Mouse (Mus musculus): ENCODE measurements around the gene Map3k6. TPM values are rescaled to one million over a fixed set of nuclear protein-coding genes. Genes with fewer than 3 reads are reported as not detected.
A peak's percentile ranks its signal among the peaks of the same experiment; 100 is the strongest.

The Map3k6 gene
- total RNA-seq, 2 experiments from 2014 or later = 22.4 to 22.5 TPM

- no peak for DNase-seq
Observed at GRCm38 (mm10) chr4:133247806-133248449, 7.3 kb downstream of the Map3k6 start.

DNA sequence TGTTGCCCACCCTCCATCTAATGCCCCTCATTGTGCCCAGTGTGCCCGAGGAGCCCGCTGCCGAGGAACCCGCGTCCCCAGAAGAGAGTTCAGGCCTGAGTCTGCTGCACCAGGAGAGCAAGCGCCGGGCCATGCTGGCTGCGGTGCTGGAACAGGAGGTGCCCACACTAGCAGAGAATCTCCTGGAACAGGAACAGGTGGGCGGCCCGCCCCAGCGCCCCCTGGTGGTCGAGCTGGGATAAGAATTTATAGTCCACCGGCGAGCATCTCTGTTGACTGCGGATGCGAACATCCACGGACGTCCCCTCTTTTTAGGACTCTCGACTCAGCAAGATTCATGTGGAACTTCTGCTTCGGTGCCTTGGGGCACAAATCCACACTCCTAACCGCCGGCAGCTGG, 10.0 kb downstream of the Map3k6 start:
- DNase-seq = peak; percentile 89 to 91
- intact Hi-C loops (cut with DNase I) = loop anchor here (1.0 to 5.0 kb wide), 4 partner anchors 16 to 242 kb away; partner anchors contain the start of genes Cd164l2 and Gpr3

More at GRCm38 (mm10) chr4:133247806-133248449, 7.3 kb downstream of the Map3k6 start:
- intact Hi-C loops (cut with DNase I) = no loop called here

- intact Hi-C loops (cut with DNase I) = loop anchor here (2.0 to 5.0 kb wide), 3 partner anchors 39 to 242 kb away; partner anchors contain the start of genes Cd164l2 and Gpr3
- no peak for DNase-seq
Observed at GRCm38 (mm10) chr4:133251214-133251613, 10.6 kb downstream of the Map3k6 start.

DNA sequence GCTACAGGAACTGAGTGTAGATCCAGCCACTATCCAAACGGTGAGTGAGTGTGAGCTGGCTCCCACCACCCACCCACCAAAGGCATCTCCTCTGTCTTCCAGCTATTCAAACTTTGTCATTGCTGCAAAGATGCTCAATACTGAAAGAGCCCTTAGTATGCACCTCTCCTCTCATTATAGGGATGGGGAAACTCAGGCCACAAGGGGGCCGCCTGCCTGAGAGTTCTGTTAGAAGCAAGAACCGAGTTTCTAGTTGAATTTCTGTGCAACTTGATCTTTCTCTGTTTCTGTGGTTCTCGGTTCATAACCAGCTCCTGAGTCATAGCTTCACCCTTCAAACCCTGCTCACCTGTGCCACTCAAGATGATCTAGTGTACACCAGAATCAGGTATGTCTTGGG, 11.5 kb downstream of the Map3k6 start:
- DNase-seq = no peak
- intact Hi-C loops (cut with DNase I) = loop anchor here (5.0 kb wide), 2 partner anchors 40 to 45 kb away; partner anchors contain the start of genes Cd164l2 and Gpr3

GRCm38 (mm10) chr4:133253412-133253811, 12.8 kb downstream of the Map3k6 start:
- no peak for DNase-seq
- intact Hi-C loops (cut with DNase I) = loop anchor here (5.0 kb wide), 2 partner anchors 41 to 44 kb away; partner anchors contain the start of genes Cd164l2 and Gpr3

DNA sequence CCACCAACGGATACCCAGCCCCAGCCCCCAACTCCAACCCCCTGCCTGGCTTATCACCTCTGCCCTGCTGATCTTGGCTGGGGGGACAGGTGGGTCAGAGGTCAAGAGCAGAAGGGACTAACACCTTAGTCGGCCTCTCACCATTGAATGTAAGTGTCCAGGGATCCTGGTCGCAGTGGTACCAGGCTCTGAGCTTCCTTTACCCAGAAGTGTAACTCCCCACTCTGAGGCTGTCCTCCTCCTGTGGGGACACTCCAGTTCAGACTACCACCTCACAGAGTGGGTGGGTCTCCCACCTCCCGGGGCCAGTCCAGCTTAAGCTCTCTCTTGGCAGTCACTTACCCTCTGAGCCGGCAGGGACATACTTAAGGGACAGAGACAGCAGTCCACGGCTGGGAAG, 14.8 kb downstream of the Map3k6 start:
- intact Hi-C loops (cut with DNase I) = no loop called here
- no peak for DNase-seq

GRCm38 (mm10) chr4:133256820-133257219, 16.2 kb downstream of the Map3k6 start:
- intact Hi-C loops (cut with DNase I) = no loop called here
- DNase-seq = no peak

DNA sequence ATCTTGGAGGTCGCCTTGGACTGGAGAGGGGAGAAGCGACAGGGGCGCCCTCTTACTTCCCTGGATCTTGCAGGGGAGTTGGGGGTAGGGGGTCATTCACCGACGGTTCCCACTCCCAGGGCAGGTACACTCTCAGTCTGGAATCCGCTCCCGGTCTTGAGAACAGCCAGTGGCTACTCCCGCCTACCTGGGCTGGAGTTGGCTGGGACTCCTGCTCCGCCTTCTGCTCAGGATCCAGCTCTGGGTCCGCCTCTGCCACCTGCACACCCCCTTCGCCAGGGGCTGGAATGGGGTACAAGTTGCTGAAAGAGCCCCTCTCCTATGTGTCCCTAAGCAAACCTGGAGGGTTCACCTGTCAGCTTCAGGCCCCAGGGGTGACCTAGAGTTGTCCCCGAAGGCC, 16.6 kb downstream of the Map3k6 start:
- intact Hi-C loops (cut with DNase I) = no loop called here
- no peak for DNase-seq

- intact Hi-C loops (cut with DNase I) = no loop called here
- DNase-seq = no peak
Observed at GRCm38 (mm10) chr4:133257798-133258408, 17.3 kb downstream of the Map3k6 start.

DNA sequence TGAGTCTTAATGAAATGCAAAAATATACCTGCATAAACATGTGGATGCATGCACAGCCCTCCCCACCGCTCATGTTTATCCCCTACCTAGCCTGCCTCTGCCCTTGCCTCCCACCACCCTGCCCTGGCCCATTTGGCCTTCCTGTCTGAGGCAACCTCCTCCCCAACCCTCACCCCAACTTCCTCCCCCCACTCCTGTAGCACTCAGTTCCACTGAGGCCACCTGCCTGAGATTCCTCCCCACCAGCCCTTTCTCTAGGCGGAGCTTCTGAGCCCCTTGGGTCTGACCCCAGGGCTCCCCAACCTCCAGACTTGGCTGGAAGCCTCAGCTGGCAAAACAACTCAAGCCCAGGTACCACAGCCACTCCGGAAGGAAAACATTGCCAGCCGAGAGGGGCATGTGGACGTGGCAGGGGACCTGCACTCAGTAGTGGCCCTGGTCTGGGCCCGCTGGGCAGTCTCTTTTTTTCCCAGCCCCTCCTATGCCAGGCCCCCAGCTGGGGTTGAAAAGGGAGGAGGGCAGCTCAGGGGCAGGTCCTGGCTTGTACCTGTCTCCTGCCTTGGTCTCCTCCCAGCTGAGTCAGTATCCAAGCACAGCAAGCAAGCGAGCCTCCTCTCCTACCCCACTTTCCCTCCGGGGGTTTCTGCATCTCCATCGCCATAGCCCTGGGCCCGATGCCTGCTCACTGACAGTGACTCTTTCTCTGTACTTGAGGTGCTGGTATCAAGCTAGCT, 21.2 kb downstream of the Map3k6 start:
- DNase-seq = no peak
- intact Hi-C loops (cut with DNase I) = no loop called here

DNA sequence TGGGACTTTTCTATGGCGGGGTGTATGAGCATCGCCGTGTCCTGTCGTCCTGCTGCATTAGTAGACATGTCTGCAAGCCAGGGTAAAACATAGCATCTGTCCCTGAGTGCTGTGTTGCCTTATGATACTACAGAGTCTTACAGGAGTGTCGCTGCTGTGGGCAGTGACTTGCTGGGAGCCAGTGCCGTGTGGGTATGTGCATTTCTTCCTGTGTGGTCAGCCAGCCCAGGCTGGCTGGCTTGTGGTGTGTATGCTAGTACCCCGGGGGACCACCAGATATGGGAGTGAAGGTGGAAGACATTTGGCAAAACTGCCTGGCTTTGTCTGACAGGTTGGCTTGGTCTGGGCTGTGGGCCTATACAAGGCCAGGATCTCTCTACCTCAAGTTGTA, 21.8 kb downstream of the Map3k6 start:
- intact Hi-C loops (cut with DNase I) = no loop called here
- no peak for DNase-seq

DNA sequence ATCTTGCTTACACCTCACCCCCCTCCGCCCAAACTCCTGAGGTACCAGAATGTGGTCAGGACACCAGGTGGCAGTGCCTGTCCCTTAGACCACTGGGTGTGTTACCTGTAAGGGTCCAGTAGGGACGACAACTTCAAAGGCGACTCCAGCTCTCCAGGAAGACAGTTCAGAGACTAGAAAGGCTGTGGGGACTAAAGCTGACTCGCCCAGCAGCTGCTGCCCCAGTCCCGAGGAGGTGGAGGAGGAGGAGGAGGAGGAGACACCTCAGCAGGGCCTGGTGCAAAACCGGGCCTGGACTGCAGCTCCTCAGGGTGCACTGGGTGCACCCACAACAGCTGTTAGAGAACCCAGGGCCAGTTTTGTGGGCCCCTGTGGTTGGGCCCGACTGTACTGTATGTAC, 22.3 kb downstream of the Map3k6 start, which contains the start of gene Sytl1:
Sytl1 (minus strand) TSS at position 232 of the 400 bp plus-strand sequence.
- intact Hi-C loops (cut with DNase I) = no loop called here
- DNase-seq = no peak

- intact Hi-C loops (cut with DNase I) = no loop called here
- DNase-seq = no peak
Observed at GRCm38 (mm10) chr4:133263756-133264155, 23.1 kb downstream of the Map3k6 start.

DNA sequence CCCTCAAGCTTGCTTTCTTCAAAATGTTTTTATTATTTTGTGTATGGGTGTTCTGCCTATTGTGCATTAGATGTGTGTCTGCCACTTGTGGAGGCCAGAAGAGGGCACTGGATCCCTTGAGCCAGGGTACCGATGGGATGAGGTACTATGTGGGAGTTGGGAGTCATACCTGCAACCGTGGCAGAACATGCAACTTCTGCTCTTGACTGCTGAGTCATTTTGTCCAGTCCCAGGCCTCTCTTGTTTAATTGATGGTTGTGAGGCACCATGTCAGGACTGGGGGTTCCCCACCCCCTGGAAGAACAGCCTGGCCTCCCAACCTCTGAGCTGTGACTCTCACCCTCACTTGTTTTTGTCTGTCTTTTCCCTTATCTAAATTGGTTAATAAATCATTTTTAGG, 23.9 kb downstream of the Map3k6 start:
- DNase-seq = no peak
- intact Hi-C loops (cut with DNase I) = no loop called here

GRCm38 (mm10) chr4:133265297-133265696, 24.7 kb downstream of the Map3k6 start:
- intact Hi-C loops (cut with DNase I) = no loop called here
- DNase-seq = no peak

- DNase-seq = peak in 1 of 2 experiments; percentile 51
- intact Hi-C loops (cut with DNase I) = no loop called here
Observed at GRCm38 (mm10) chr4:133265759-133266158, 25.1 kb downstream of the Map3k6 start.

DNA sequence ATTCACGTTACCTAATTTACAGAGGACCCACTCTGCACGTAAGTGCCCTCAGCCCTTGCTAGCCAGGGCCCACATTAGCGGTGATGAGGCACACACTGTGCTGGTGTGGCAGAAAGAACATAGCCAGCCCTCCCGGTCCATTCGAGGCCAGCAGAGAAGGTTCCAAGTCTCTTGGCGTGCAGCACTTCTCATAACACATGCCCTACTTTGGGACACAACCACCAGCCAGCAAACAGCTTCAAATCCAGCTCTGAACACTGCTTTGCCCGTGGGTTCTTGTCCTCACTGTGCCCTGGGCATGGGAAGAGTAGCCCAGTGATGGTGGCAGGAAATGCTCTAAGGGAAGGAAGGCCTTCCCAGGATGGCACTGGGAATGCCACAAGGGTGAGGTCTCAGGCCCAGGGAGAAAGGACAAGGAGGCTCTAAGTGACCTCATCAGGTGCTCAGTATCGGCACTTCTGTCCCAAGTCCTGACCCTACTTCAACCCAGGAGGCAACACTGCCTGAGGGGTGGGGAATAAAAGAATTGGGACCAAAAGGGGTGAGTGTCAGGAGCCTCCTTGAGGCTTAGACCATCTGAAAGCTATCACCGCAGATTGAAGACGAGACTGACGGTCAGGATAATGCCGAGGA, 25.7 kb downstream of the Map3k6 start:
- no peak for DNase-seq
- intact Hi-C loops (cut with DNase I) = no loop called here

DNA sequence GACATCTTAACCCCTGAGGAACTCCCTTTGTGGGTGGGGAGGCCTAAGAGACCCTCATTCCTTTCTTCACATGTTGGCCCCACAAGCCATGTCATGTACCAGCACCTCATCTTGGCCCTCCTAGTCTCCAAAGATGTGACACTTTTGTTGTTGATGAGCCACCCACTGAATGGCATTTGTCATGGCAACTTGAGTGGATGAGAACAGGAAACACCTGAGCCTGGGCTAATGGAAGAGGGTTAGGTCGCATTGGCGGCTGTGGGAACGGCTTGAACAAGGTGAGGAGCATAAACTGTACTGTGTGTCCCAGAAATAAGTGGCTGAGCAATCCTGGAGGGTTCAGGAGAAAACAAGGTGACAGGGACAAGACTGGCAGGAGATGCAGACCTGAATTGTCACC, 28.3 kb downstream of the Map3k6 start:
- no peak for DNase-seq
- intact Hi-C loops (cut with DNase I) = no loop called here

DNA sequence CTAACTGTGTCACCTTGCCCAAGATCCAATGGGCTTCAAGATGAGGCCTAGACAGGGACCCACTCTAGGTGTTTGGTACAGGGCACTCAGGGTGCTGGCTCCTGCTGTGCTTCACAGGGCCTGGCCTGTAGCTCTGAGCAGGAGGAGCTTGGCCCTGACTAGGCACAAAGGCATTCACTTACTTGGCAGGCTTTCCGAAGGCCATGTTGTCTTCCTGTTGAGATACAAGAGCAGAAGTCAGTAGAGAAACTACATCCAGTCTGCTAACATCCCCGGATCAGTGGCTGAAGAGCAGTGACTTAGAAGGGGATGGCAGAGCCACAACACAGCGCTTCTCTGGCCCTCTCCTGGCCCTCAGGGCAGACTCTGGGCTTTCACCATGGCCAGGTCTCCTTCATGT, 29.0 kb downstream of the Map3k6 start:
- DNase-seq = peak in 1 of 2 experiments; percentile 59
- intact Hi-C loops (cut with DNase I) = no loop called here

GRCm38 (mm10) chr4:133270929-133271328, 30.3 kb downstream of the Map3k6 start:
- no peak for DNase-seq
- intact Hi-C loops (cut with DNase I) = no loop called here

Measured in heart, postnatal 14 days (tissue).